Mouse (Mus musculus): ENCODE measurements around the gene Spsb1. TPM values are rescaled to one million over a fixed set of nuclear protein-coding genes. Genes with fewer than 3 reads are reported as not detected.

The Spsb1 gene
- polyA plus RNA-seq, 1 experiment from 2014 or later: 5.1 TPM

DNA sequence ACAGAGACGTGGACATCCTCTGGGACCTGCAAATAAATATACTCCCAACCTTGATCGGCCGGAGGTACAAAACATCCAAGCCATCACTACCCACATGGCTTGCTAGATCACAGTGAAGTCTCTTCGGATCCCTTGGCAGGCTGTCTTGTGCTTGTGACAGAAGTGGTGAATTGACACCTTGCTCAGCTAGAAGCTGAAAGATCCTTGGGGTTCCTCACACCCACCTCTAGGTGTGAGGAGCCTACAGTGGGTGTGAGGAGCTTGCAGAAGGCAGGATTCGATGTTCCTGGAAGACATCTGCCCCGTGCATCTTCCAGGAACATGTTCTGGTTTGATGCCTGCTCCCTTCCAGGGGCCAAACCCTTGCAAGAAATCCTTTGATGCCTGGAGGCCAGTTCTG is 22.3 kb upstream of the Spsb1 start:
- Histone ChIP-seq H3K9me3 (replicated peaks; ENCODE audit: control insufficient read depth, low read length, poor library complexity, severe bottlenecking) (no peaks in the 10 kb centered on the region), H3K36me3 (ENCODE audit: control insufficient read depth, insufficient read depth, low read length) (no peaks in the 10 kb centered on the region), H3K27me3 (ENCODE audit: control insufficient read depth, insufficient read depth, low read depth, low read length) (no peaks in the 10 kb centered on the region), H3K4me2 (ENCODE audit: low read length) (no peak overlapping the region), H3K27ac (ENCODE audit: low read length) (no peak overlapping the region), H3K4me3 (ENCODE audit: low read depth, low read length) (no peak overlapping the region), H3K9ac (ENCODE audit: low read depth, low read length) (no peak overlapping the region), H3K4me1 (ENCODE audit: control insufficient read depth, insufficient read depth, low read length) (peaks cover 7% of the 10 kb centered on the region; the same call in 1 of the 2 replicates)
- 91% methylated on average over 6 of the region's 6 CpGs for WGBS
- ATAC-seq: no peak

DNA sequence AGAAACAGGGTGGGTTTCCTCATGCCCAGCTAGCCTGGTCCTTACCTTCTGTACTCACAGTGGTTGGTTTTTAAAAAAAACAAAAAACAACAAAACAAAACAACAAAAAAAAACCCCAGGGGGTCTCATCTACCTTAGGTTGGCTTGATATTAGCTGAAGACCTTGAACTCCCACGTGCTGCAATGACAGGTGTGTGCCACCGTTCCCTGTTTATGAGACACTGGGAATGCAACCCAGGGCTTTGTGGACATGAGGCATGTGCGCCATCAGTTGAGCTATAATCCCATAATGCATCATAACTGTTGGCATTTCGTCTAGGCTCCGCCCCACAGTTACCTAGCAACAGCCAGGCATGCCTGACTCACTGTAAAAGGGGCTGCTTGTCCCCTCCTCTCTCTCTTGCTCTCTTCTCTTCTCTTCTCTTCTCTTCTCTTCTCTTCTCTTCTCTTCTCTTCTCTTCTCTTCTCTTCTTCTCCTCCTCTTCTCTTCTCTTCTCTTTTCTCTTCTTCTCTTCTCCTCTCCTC is 20.9 kb upstream of the Spsb1 start:
- no peaks in the 10 kb centered on the region for H3K36me3 ChIP-seq (ENCODE audit: control insufficient read depth, insufficient read depth, low read length)
- H3K27ac ChIP-seq (ENCODE audit: low read length): no peak overlapping the region
- no peak overlapping the region for H3K4me2 ChIP-seq (ENCODE audit: low read length)
- no peak overlapping the region for H3K4me3 ChIP-seq (ENCODE audit: low read depth, low read length)
- no peaks in the 10 kb centered on the region for H3K27me3 ChIP-seq (ENCODE audit: control insufficient read depth, insufficient read depth, low read depth, low read length)
- ATAC-seq: no peak
- H3K4me1 ChIP-seq (ENCODE audit: control insufficient read depth, insufficient read depth, low read length): peaks cover 7% of the 10 kb centered on the region; the same call in 1 of the 2 replicates
- no peaks in the 10 kb centered on the region for H3K9me3 ChIP-seq (replicated peaks; ENCODE audit: control insufficient read depth, low read length, poor library complexity, severe bottlenecking)
- H3K9ac ChIP-seq (ENCODE audit: low read depth, low read length): no peak overlapping the region
- WGBS: 74% methylated on average over 5 of the region's 5 CpGs

DNA sequence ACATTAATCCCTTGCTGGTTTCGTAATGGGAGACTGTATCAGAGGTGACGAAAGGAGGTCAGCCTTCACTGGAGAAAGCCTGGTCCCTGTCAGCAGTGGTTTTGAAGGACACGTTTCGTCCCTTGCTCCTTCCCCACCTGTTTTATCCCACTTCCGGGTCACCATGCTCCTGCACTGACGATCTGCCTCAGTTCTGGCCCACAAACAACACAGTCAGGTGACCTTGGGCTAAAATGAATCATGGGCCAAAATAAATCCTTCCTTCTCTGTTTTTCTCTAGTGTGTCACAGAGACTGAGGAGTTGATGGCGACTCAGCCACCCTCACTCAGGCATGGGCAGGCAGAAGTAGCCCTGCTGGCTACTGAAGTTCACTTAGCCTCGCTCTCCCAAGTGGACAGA is 20.4 kb upstream of the Spsb1 start:
- no peak for ATAC-seq
- Histone ChIP-seq H3K36me3 (ENCODE audit: control insufficient read depth, insufficient read depth, low read length) (no peaks in the 10 kb centered on the region), H3K9ac (ENCODE audit: low read depth, low read length) (no peak overlapping the region), H3K9me3 (replicated peaks; ENCODE audit: control insufficient read depth, low read length, poor library complexity, severe bottlenecking) (no peaks in the 10 kb centered on the region), H3K4me1 (ENCODE audit: control insufficient read depth, insufficient read depth, low read length) (peaks cover 7% of the 10 kb centered on the region; the same call in 1 of the 2 replicates), H3K27me3 (ENCODE audit: control insufficient read depth, insufficient read depth, low read depth, low read length) (no peaks in the 10 kb centered on the region), H3K4me3 (ENCODE audit: low read depth, low read length) (no peak overlapping the region), H3K27ac (ENCODE audit: low read length) (no peak overlapping the region), H3K4me2 (ENCODE audit: low read length) (no peak overlapping the region)
- WGBS: 78% methylated on average over 8 of the region's 8 CpGs

DNA sequence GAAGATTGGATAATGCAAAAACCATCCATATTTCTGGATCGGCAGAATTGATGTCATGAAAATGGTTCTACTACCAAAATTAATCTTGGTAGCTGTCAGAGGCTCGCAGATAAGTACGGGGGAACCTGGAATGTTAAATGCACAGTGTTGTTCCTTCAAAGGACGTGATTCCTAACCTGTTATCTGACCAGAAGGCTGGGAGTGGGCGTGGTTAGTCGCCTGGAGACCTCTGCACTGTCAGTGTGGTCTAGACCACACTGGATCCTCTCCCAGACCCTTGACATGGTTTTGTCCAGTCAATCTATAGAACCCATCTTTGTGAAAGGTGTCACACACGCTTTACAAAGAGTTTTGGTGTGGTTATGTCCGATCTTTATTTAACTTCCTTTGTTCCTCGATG is 16.6 kb upstream of the Spsb1 start:
- Histone ChIP-seq H3K9ac (ENCODE audit: low read depth, low read length) (no peak overlapping the region), H3K4me3 (ENCODE audit: low read depth, low read length) (no peak overlapping the region), H3K27ac (ENCODE audit: low read length) (no peak overlapping the region), H3K9me3 (replicated peaks; ENCODE audit: control insufficient read depth, low read length, poor library complexity, severe bottlenecking) (no peaks in the 10 kb centered on the region), H3K4me1 (ENCODE audit: control insufficient read depth, insufficient read depth, low read length) (no peaks in the 10 kb centered on the region), H3K36me3 (ENCODE audit: control insufficient read depth, insufficient read depth, low read length) (no peaks in the 10 kb centered on the region), H3K4me2 (ENCODE audit: low read length) (no peak overlapping the region), H3K27me3 (ENCODE audit: control insufficient read depth, insufficient read depth, low read depth, low read length) (no peaks in the 10 kb centered on the region)
- 78% methylated on average over 9 of the region's 9 CpGs for WGBS
- ATAC-seq: no peak

DNA sequence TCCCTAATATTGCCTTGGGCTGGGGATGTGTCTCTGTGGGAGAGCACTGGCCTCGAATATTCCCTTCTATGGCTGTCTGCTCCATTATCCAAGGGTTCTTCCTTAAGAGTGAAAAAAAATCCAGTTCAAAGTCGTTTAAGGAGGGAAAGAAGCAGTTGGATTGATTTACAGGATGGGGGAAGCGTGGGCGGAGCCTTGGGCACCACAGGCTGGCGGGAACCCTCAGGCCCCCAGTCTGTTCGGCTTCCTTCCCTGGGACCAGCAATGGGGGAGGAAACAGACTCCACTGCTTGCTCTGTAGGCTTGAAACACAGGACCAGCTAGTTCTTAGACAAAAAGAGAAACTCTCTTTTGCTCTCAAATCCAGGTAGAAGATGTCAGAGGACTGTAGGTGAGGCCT is 13.7 kb upstream of the Spsb1 start:
- Histone ChIP-seq H3K4me3 (ENCODE audit: low read depth, low read length) (no peak overlapping the region), H3K27ac (ENCODE audit: low read length) (no peak overlapping the region), H3K4me2 (ENCODE audit: low read length) (no peak overlapping the region), H3K27me3 (ENCODE audit: control insufficient read depth, insufficient read depth, low read depth, low read length) (no peaks in the 10 kb centered on the region), H3K4me1 (ENCODE audit: control insufficient read depth, insufficient read depth, low read length) (no peaks in the 10 kb centered on the region), H3K9me3 (replicated peaks; ENCODE audit: control insufficient read depth, low read length, poor library complexity, severe bottlenecking) (no peaks in the 10 kb centered on the region), H3K9ac (ENCODE audit: low read depth, low read length) (no peak overlapping the region), H3K36me3 (ENCODE audit: control insufficient read depth, insufficient read depth, low read length) (no peaks in the 10 kb centered on the region)
- 42% methylated on average over 6 of the region's 6 CpGs for WGBS
- no peak for ATAC-seq

DNA sequence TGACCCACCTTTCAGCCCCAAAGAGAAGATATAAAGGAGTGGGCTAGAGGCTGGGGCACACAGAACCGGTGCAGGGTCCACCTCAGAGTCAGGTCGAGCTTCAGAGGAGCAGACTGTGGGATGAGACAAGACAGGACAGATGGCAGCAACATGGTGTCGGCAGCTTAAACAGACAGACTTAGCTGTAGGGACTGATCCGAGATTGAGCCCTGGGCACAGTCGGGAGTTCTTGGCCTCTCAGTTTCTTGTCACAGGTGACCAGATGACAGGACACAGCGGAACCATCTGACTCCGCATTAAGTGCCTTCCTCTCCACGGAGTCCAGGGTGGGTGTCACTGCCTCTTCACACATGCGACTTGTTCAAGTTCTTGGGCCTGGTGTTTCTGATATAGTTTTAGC is 12.1 kb upstream of the Spsb1 start:
- Histone ChIP-seq H3K4me2 (ENCODE audit: low read length) (no peak overlapping the region), H3K27ac (ENCODE audit: low read length) (no peak overlapping the region), H3K4me1 (ENCODE audit: control insufficient read depth, insufficient read depth, low read length) (no peaks in the 10 kb centered on the region), H3K27me3 (ENCODE audit: control insufficient read depth, insufficient read depth, low read depth, low read length) (no peaks in the 10 kb centered on the region), H3K9me3 (replicated peaks; ENCODE audit: control insufficient read depth, low read length, poor library complexity, severe bottlenecking) (no peaks in the 10 kb centered on the region), H3K9ac (ENCODE audit: low read depth, low read length) (no peak overlapping the region), H3K36me3 (ENCODE audit: control insufficient read depth, insufficient read depth, low read length) (no peaks in the 10 kb centered on the region), H3K4me3 (ENCODE audit: low read depth, low read length) (no peak overlapping the region)
- no peak for ATAC-seq
- 92% methylated on average over 9 of the region's 9 CpGs for WGBS

DNA sequence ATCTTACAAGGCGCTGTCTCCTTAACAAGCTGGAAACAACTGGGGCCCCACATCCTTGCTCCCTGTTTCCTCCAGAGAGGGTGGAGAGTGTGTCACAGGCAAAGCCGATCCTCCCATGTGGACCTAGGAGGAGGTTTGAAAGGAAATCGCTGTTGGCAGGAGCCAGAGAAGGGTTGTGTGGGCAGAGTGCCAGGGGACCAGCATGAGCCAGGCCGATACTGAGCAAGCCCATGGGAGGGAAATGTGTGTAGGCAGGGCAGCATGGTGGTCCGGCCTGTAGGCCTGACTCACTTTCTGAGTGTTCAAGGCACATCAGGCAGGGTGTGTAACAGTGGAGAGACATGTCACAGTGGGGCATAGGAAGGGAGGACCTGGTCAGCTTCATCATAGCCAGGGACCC is 11.4 kb upstream of the Spsb1 start:
- Histone ChIP-seq H3K36me3 (ENCODE audit: control insufficient read depth, insufficient read depth, low read length) (no peaks in the 10 kb centered on the region), H3K9ac (ENCODE audit: low read depth, low read length) (no peak overlapping the region), H3K4me3 (ENCODE audit: low read depth, low read length) (no peak overlapping the region), H3K27ac (ENCODE audit: low read length) (no peak overlapping the region), H3K9me3 (replicated peaks; ENCODE audit: control insufficient read depth, low read length, poor library complexity, severe bottlenecking) (no peaks in the 10 kb centered on the region), H3K4me2 (ENCODE audit: low read length) (no peak overlapping the region), H3K4me1 (ENCODE audit: control insufficient read depth, insufficient read depth, low read length) (no peaks in the 10 kb centered on the region), H3K27me3 (ENCODE audit: control insufficient read depth, insufficient read depth, low read depth, low read length) (no peaks in the 10 kb centered on the region; the same call in 1 of the 2 replicates)
- no peak for ATAC-seq
- WGBS: 57% methylated on average over 5 of the region's 5 CpGs

DNA sequence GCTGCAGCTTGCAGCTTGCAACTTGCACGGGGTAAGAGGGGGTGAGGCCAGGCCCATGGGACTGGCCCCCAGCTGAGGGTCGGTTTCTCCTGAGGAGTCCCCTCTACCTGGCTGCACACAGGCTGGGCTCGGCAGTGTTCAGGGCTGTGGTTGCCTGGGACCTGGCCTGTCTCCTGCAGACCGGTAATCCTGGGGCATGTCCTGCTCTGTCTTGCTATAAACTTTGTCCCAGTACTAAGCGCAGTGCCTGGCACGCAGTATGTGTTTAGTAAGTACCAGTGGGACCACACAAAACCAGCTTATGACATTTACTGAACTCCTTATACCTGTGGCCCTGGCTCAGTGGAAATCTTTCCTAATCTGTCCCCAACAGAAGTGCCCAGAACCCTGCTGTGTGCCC is 10.8 kb upstream of the Spsb1 start:
- ATAC-seq: no peak
- WGBS: 79% methylated on average over 6 of the region's 6 CpGs

DNA sequence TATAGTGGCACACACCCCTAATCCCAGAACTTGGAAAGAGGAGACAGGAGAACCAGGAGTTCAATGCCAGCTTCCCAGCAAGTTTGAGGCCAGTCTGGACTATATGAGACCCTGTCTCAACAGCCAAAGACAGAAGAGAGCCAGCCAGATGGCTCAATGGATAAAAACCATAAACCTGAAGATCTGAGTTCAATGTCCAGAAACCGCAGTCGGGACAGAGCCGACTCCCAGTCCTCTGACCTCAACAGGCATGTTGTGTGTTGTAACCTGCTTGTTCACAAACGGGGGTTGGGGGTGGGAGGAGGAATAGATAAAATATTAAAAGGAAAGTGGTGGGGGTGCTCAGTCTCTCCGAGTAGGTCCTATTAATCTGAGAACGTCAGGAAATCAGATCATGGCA is 10.4 kb upstream of the Spsb1 start:
- H3K9me3 ChIP-seq (replicated peaks; ENCODE audit: control insufficient read depth, low read length, poor library complexity, severe bottlenecking): no peaks in the 10 kb centered on the region
- no peaks in the 10 kb centered on the region for H3K4me1 ChIP-seq (ENCODE audit: control insufficient read depth, insufficient read depth, low read length)
- 82% methylated on average over 6 of the region's 6 CpGs for WGBS
- no peaks in the 10 kb centered on the region for H3K36me3 ChIP-seq (ENCODE audit: control insufficient read depth, insufficient read depth, low read length)
- ATAC-seq: no peak
- H3K4me3 ChIP-seq (ENCODE audit: low read depth, low read length): no peak overlapping the region
- H3K4me2 ChIP-seq (ENCODE audit: low read length): no peak overlapping the region
- no peaks in the 10 kb centered on the region; the same call in 1 of the 2 replicates for H3K27me3 ChIP-seq (ENCODE audit: control insufficient read depth, insufficient read depth, low read depth, low read length)
- H3K9ac ChIP-seq (ENCODE audit: low read depth, low read length): no peak overlapping the region
- no peak overlapping the region for H3K27ac ChIP-seq (ENCODE audit: low read length)

More for the DNA sequence above, 10.8 kb upstream of the Spsb1 start:
- Histone ChIP-seq H3K27me3 (ENCODE audit: control insufficient read depth, insufficient read depth, low read depth, low read length) (no peaks in the 10 kb centered on the region; the same call in 1 of the 2 replicates), H3K36me3 (ENCODE audit: control insufficient read depth, insufficient read depth, low read length) (no peaks in the 10 kb centered on the region), H3K27ac (ENCODE audit: low read length) (no peak overlapping the region), H3K9me3 (replicated peaks; ENCODE audit: control insufficient read depth, low read length, poor library complexity, severe bottlenecking) (no peaks in the 10 kb centered on the region), H3K9ac (ENCODE audit: low read depth, low read length) (no peak overlapping the region), H3K4me3 (ENCODE audit: low read depth, low read length) (no peak overlapping the region), H3K4me1 (ENCODE audit: control insufficient read depth, insufficient read depth, low read length) (no peaks in the 10 kb centered on the region), H3K4me2 (ENCODE audit: low read length) (no peak overlapping the region)

Measured in midbrain, embryonic 16.5 days (tissue).